Mouse (Mus musculus) bone marrow macrophage, adult 2 months (primary cell): Measurements from ENCODE around the gene Ccdc36.

Experiments
- CTCF ChIP-seq: IDR thresholded peaks from 2 replicates; pipeline ENCODE4 v1.5.1; 2012; ENCODE audit warnings: low read depth, mild to moderate bottlenecking, low read length, moderate library complexity
- POLR2A ChIP-seq: IDR thresholded peaks from 2 replicates; pipeline ENCODE4 v1.6.1; 2012; ENCODE audit warnings: mild to moderate bottlenecking, low read depth, low read length, borderline replicate concordance

GRCm38 (mm10) chr9:108462192-108462591 is 33.9 kb upstream of the Ccdc36 start:
- TF ChIP-seq CTCF = no peak
- no peak for TF ChIP-seq POLR2A
